Mouse (Mus musculus): Measurements from ENCODE around the gene 2310061N02Rik. TPM values are rescaled to one million over a fixed set of nuclear protein-coding genes. Genes with fewer than 3 reads are reported as not detected.

The 2310061N02Rik gene
- polyA plus RNA-seq, 1 experiment from 2014 or later: not detected

DNA sequence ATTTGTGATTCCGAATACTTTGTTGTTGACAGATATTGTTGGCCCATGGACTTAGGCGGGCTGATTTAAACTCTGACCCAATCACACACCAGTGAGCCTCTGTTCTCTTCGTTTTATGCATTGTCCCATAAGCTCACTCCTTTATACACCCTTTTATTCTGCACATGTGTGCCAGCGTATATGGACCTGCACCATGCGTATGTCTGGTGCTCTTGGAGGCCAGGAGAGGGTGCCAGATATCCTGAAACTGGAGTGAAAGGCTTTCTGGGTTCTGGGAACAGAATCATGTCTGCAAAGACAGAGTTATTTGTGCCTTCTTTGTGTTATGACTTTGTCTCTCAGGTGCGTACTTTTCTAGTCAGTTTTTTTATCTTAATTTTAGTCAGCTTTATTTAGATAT, 3.5 kb upstream of the 2310061N02Rik start:
- ATAC-seq (ENCODE audit: insufficient number of reproducible peaks, insufficient read depth, low FRiP score, low read depth): no peak
- Histone ChIP-seq H3K4me3 (ENCODE audit: control insufficient read depth in 1 of 2, insufficient read depth in 1 of 2, low read depth in 1 of 2, low read length in 2 of 2) (no peak overlapping the region), H3K27ac (replicated peaks in 1 of 2; ENCODE audit: control insufficient read depth in 1 of 2, insufficient read depth in 1 of 2, low read depth in 2 of 2, low read length in 2 of 2) (no peak overlapping the region), H3K27me3 (ENCODE audit: control insufficient read depth, insufficient read depth, low read length) (no peaks in the 10 kb centered on the region), H3K9ac (ENCODE audit: low read length) (no peak overlapping the region), H3K36me3 (ENCODE audit: control insufficient read depth, insufficient read depth, low read length) (no peaks in the 10 kb centered on the region), H3K4me1 (ENCODE audit: control insufficient read depth in 2 of 2, insufficient read depth in 2 of 2, low read length in 2 of 2) (no peaks in the 10 kb centered on the region), H3K4me2 (ENCODE audit: low read length) (no peak overlapping the region), H3K9me3 (ENCODE audit: control insufficient read depth, low read length) (no peaks in the 10 kb centered on the region)
- WGBS: 76% methylated on average over 6 of the region's 6 CpGs

DNA sequence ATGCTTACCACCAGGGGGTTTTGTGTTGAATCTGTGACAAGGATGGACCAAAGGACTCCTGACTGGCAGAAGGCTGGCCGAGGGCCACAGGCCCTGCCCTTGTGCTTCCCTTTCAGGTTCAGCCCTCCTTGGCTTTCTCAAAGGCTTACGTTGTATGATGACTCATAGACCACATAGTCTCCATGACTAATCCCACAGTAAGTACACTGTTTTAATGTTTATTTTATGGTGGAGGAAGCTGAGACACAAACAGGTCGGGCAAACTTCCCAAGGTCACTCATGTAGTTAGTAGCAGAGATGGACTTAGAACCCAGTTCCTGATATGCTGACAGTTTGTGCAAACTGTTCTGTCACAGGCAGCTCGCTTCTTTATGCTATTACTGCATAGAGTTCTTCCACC, 3.0 kb upstream of the 2310061N02Rik start:
- ATAC-seq (ENCODE audit: insufficient number of reproducible peaks, insufficient read depth, low FRiP score, low read depth): no peak
- no peaks in the 10 kb centered on the region for H3K27me3 ChIP-seq (ENCODE audit: control insufficient read depth, insufficient read depth, low read length)
- H3K36me3 ChIP-seq (ENCODE audit: control insufficient read depth, insufficient read depth, low read length): no peaks in the 10 kb centered on the region
- H3K4me3 ChIP-seq (ENCODE audit: control insufficient read depth in 1 of 2, insufficient read depth in 1 of 2, low read depth in 1 of 2, low read length in 2 of 2): no peak overlapping the region
- no peaks in the 10 kb centered on the region for H3K4me1 ChIP-seq (ENCODE audit: control insufficient read depth in 2 of 2, insufficient read depth in 2 of 2, low read length in 2 of 2)
- H3K9me3 ChIP-seq (ENCODE audit: control insufficient read depth, low read length): no peaks in the 10 kb centered on the region
- no peak overlapping the region for H3K9ac ChIP-seq (ENCODE audit: low read length)
- no peak overlapping the region for H3K27ac ChIP-seq (replicated peaks in 1 of 2; ENCODE audit: control insufficient read depth in 1 of 2, insufficient read depth in 1 of 2, low read depth in 2 of 2, low read length in 2 of 2)
- 58% methylated on average over 4 of the region's 4 CpGs for WGBS
- H3K4me2 ChIP-seq (ENCODE audit: low read length): no peak overlapping the region

DNA sequence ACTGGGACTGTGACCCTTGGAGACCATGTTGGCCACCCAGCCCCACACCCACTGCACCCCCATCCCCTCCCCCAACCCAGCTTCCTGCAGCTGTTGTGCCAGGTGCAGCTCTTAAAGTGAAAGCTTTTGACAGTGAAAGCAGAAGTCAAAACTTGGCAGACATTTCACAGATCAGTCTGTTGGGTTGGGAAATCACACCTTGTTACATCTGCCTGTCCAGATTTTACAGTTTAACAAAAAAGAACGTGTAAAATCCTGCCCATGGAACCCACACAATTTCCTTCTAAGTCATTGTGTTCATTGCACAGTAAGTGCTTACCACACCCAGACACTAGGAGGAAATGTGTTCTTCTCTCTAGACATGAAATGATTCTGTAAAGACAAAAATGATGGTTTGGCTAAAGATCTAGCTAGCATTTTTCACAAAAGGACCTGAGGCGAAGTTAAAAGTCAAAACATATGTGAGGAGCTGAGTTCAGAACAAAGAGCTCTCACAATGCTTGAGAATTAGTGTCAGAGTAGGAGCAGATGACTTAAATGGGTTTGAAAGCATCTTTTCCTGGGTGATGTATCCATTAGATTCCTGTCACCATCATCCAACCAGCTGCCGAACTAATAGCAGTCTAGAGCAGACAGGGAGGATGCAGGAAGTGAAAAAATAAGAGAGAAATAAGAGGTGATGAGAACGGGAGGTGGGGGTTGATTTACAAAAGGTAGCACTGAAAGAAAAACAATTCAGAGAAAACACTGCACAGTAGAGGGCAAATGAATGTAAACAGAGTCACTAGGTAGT, 6.5 kb downstream of the 2310061N02Rik start:
- Histone ChIP-seq H3K9ac (ENCODE audit: low read length) (no peak overlapping the region), H3K27me3 (ENCODE audit: control insufficient read depth, insufficient read depth, low read length) (no peaks in the 10 kb centered on the region), H3K9me3 (ENCODE audit: control insufficient read depth, low read length) (no peaks in the 10 kb centered on the region), H3K4me3 (ENCODE audit: control insufficient read depth in 1 of 2, insufficient read depth in 1 of 2, low read depth in 1 of 2, low read length in 2 of 2) (no peak overlapping the region), H3K27ac (replicated peaks in 1 of 2; ENCODE audit: control insufficient read depth in 1 of 2, insufficient read depth in 1 of 2, low read depth in 2 of 2, low read length in 2 of 2) (no peak overlapping the region), H3K36me3 (ENCODE audit: control insufficient read depth, insufficient read depth, low read length) (no peaks in the 10 kb centered on the region), H3K4me2 (ENCODE audit: low read length) (no peak overlapping the region), H3K4me1 (ENCODE audit: control insufficient read depth in 2 of 2, insufficient read depth in 2 of 2, low read length in 2 of 2) (no peaks in the 10 kb centered on the region)
- 54% methylated on average over 4 of the region's 4 CpGs for WGBS
- no peak for ATAC-seq (ENCODE audit: insufficient number of reproducible peaks, insufficient read depth, low FRiP score, low read depth)

DNA sequence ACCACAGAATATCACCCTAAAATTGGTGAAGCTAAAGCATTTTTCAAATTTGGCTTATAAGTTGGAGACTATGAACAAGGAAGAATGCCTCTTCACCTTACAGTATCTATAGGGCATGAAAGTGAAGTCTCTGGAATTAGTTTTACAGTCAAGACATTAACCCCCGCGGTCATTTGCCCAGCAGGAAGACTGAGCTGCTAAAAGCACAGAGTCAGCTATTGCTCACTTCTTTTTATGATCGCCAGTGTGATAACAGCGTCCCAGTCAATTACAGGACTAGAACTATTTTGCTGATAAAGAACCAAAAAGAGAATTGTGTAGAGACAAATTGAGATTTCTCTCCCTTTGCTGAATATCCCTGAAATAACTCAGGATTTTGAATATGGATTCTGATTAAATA, 11.5 kb downstream of the 2310061N02Rik start:
- Histone ChIP-seq H3K36me3 (ENCODE audit: control insufficient read depth, insufficient read depth, low read length) (no peaks in the 10 kb centered on the region), H3K27me3 (ENCODE audit: control insufficient read depth, insufficient read depth, low read length) (no peaks in the 10 kb centered on the region), H3K27ac (replicated peaks in 1 of 2; ENCODE audit: control insufficient read depth in 1 of 2, insufficient read depth in 1 of 2, low read depth in 2 of 2, low read length in 2 of 2) (no peak overlapping the region), H3K9ac (ENCODE audit: low read length) (no peak overlapping the region), H3K4me3 (ENCODE audit: control insufficient read depth in 1 of 2, insufficient read depth in 1 of 2, low read depth in 1 of 2, low read length in 2 of 2) (no peak overlapping the region), H3K9me3 (ENCODE audit: control insufficient read depth, low read length) (no peaks in the 10 kb centered on the region), H3K4me2 (ENCODE audit: low read length) (no peak overlapping the region), H3K4me1 (ENCODE audit: control insufficient read depth in 2 of 2, insufficient read depth in 2 of 2, low read length in 2 of 2) (no peaks in the 10 kb centered on the region)
- 80% methylated on average over 4 of the region's 4 CpGs for WGBS
- no peak for ATAC-seq (ENCODE audit: insufficient number of reproducible peaks, insufficient read depth, low FRiP score, low read depth)

DNA sequence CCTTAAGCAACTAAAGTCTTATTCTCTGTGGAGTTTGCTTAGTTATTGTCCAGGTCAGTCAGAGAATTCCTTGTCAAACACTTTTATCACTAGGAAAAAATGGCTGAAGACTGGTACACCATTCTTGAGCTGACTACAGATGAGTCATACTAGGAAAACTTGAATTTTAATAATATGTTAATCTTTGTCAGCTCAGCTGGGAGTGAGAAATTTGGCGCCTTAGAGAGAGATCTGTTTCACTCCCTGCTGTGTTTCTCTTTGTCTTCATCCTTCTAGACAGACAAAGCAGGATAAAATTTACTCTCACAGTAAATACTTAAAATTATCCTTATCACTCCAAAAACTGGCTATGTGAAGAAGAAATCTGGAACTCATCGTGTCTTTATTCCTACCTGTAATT, 26.5 kb downstream of the 2310061N02Rik start:
- Histone ChIP-seq H3K36me3 (ENCODE audit: control insufficient read depth, insufficient read depth, low read length) (no peaks in the 10 kb centered on the region), H3K9me3 (ENCODE audit: control insufficient read depth, low read length) (no peaks in the 10 kb centered on the region), H3K27me3 (ENCODE audit: control insufficient read depth, insufficient read depth, low read length) (no peaks in the 10 kb centered on the region), H3K4me3 (ENCODE audit: control insufficient read depth in 1 of 2, insufficient read depth in 1 of 2, low read depth in 1 of 2, low read length in 2 of 2) (no peak overlapping the region), H3K4me2 (ENCODE audit: low read length) (no peak overlapping the region), H3K9ac (ENCODE audit: low read length) (no peak overlapping the region), H3K4me1 (ENCODE audit: control insufficient read depth in 2 of 2, insufficient read depth in 2 of 2, low read length in 2 of 2) (no peaks in the 10 kb centered on the region), H3K27ac (replicated peaks in 1 of 2; ENCODE audit: control insufficient read depth in 1 of 2, insufficient read depth in 1 of 2, low read depth in 2 of 2, low read length in 2 of 2) (no peak overlapping the region)
- ATAC-seq (ENCODE audit: insufficient number of reproducible peaks, insufficient read depth, low FRiP score, low read depth): no peak
- 54% methylated on average over 2 of the region's 2 CpGs for WGBS

DNA sequence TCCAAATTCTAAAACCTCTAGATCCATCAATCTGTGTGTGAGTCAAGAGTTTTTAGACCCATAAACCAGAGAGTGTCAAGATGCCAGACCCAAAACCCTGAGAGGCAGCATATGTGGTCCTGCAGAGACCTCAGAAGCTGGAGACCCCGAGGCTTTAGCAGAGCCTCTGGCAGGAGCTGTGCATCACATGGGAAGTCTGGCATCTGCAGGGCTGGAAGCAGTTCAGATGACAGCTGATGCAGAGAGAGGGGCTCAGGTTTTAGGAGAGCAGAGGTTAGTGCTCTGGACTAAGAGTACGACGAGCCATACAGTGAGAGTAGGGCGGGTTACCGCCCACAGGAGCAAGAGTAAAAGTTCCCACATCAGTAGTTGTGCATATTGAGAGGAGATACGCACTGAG, 28.7 kb downstream of the 2310061N02Rik start:
- 84% methylated on average over 6 of the region's 6 CpGs for WGBS
- ATAC-seq (ENCODE audit: insufficient number of reproducible peaks, insufficient read depth, low FRiP score, low read depth): no peak

DNA sequence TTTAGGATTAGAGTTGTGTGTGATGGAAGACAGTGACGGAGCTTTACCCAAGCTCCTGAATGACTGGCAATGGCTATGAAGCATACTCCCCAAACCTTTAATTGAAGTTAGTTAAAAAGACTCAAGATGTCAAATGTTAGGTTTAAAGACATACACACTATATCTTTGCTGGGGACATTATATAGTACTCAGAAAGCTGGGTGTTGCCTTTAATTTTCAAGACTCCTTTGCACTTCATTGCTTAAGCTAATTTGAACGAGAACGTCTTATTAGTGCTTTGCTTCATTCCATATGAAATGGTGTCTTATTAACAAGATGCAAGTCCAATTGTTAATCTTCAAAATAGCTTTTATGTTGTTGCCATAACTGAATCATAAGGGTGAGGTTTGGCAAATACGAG, 36.2 kb downstream of the 2310061N02Rik start, which contains the start of gene Krtap27-1:
Gene Krtap27-1 (minus strand): TSS at position 101 of the 400 bp plus-strand sequence.
- Histone ChIP-seq H3K36me3 (ENCODE audit: control insufficient read depth, insufficient read depth, low read length) (no peaks in the 10 kb centered on the region), H3K4me3 (ENCODE audit: control insufficient read depth in 1 of 2, insufficient read depth in 1 of 2, low read depth in 1 of 2, low read length in 2 of 2) (no peak within 1 kb of the TSS), H3K27me3 (ENCODE audit: control insufficient read depth, insufficient read depth, low read length) (no peaks in the 10 kb centered on the region), H3K9ac (ENCODE audit: low read length) (no peak within 1 kb of the TSS), H3K4me1 (ENCODE audit: control insufficient read depth in 2 of 2, insufficient read depth in 2 of 2, low read length in 2 of 2) (no peaks in the 10 kb centered on the region), H3K4me2 (ENCODE audit: low read length) (no peak within 1 kb of the TSS), H3K9me3 (ENCODE audit: control insufficient read depth, low read length) (no peaks in the 10 kb centered on the region), H3K27ac (replicated peaks in 1 of 2; ENCODE audit: control insufficient read depth in 1 of 2, insufficient read depth in 1 of 2, low read depth in 2 of 2, low read length in 2 of 2) (no peak within 1 kb of the TSS)
- no peak for ATAC-seq (ENCODE audit: insufficient number of reproducible peaks, insufficient read depth, low FRiP score, low read depth)
- 77% methylated on average over 4 of the region's 4 CpGs for WGBS

More for the DNA sequence above, 28.7 kb downstream of the 2310061N02Rik start:
- H3K4me3 ChIP-seq (ENCODE audit: control insufficient read depth in 1 of 2, insufficient read depth in 1 of 2, low read depth in 1 of 2, low read length in 2 of 2): no peak overlapping the region
- H3K4me1 ChIP-seq (ENCODE audit: control insufficient read depth in 2 of 2, insufficient read depth in 2 of 2, low read length in 2 of 2): no peaks in the 10 kb centered on the region
- H3K9me3 ChIP-seq (ENCODE audit: control insufficient read depth, low read length): no peaks in the 10 kb centered on the region
- no peaks in the 10 kb centered on the region for H3K36me3 ChIP-seq (ENCODE audit: control insufficient read depth, insufficient read depth, low read length)
- H3K27ac ChIP-seq (replicated peaks in 1 of 2; ENCODE audit: control insufficient read depth in 1 of 2, insufficient read depth in 1 of 2, low read depth in 2 of 2, low read length in 2 of 2): no peak overlapping the region
- H3K9ac ChIP-seq (ENCODE audit: low read length): no peak overlapping the region
- H3K27me3 ChIP-seq (ENCODE audit: control insufficient read depth, insufficient read depth, low read length): no peaks in the 10 kb centered on the region
- no peak overlapping the region for H3K4me2 ChIP-seq (ENCODE audit: low read length)

DNA sequence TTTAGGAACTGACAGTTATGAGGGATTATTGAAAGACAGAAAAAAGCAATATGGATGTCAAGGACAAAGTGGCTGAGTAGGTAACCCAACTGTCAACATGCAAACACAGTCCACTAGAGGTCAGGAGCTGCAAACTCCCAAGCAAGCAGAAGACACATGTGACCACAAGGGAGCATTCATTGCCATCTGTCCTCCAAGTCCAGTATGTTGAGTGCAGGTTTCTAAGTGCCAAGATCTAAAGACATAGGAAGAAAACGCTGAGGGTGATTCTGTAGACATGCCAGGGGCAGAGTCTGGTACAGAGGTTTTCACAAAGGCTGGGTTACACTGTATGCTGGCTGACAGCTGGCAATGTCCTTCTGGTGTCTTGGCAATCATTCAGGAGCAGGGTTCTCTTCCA, 50.3 kb downstream of the 2310061N02Rik start:
- no peaks in the 10 kb centered on the region for H3K27me3 ChIP-seq (ENCODE audit: control insufficient read depth, insufficient read depth, low read length)

More for the DNA sequence above, 50.3 kb downstream of the 2310061N02Rik start:
- no peak for ATAC-seq (ENCODE audit: insufficient number of reproducible peaks, insufficient read depth, low FRiP score, low read depth)
- 43% methylated on average over 1 of the region's 1 CpGs for WGBS
- no peak overlapping the region for H3K4me2 ChIP-seq (ENCODE audit: low read length)
- H3K27ac ChIP-seq (replicated peaks in 1 of 2; ENCODE audit: control insufficient read depth in 1 of 2, insufficient read depth in 1 of 2, low read depth in 2 of 2, low read length in 2 of 2): no peak overlapping the region
- no peaks in the 10 kb centered on the region for H3K9me3 ChIP-seq (ENCODE audit: control insufficient read depth, low read length)
- no peaks in the 10 kb centered on the region for H3K36me3 ChIP-seq (ENCODE audit: control insufficient read depth, insufficient read depth, low read length)
- no peak overlapping the region for H3K4me3 ChIP-seq (ENCODE audit: control insufficient read depth in 1 of 2, insufficient read depth in 1 of 2, low read depth in 1 of 2, low read length in 2 of 2)
- no peaks in the 10 kb centered on the region for H3K4me1 ChIP-seq (ENCODE audit: control insufficient read depth in 2 of 2, insufficient read depth in 2 of 2, low read length in 2 of 2)
- no peak overlapping the region for H3K9ac ChIP-seq (ENCODE audit: low read length)
